Mouse (Mus musculus) E14TG2a.4 (cell line): ENCODE measurements around the gene Adamts14.
A peak's percentile ranks its signal among the peaks of the same experiment; 100 is the strongest.

Source experiments
- H3K27me3 ChIP-seq: 2 replicates; pipeline ENCODE4 v1.6.1; 2014; ENCODE audit warnings: low read length, control low read depth; ENCODE audit not compliant: insufficient read depth
- H3K36me3 ChIP-seq: 2 replicates; pipeline ENCODE4 v1.6.1; 2014; ENCODE audit warnings: low read length, control low read depth; ENCODE audit not compliant: insufficient read depth
- H3K4me1 ChIP-seq: replicated peaks from 2 replicates; pipeline ENCODE4 v1.6.1; 2014; ENCODE audit warnings: low read depth, low read length, control low read depth
- H3K4me3 ChIP-seq: replicated peaks from 2 replicates; pipeline ENCODE4 v1.5.1; 2014; ENCODE audit warnings: mild to moderate bottlenecking, low read length
- H3K9me3 ChIP-seq: 2 replicates; pipeline ENCODE4 v1.6.1; 2014; ENCODE audit warnings: low read length, control low read depth
- CTCF ChIP-seq: conservative IDR thresholded peaks from 2 replicates; pipeline ENCODE4 v1.5.1; 2014; ENCODE audit warnings: low read length
- NANOG ChIP-seq: IDR thresholded peaks from 2 replicates; pipeline ENCODE4 v1.6.1; 2014; ENCODE audit warnings: borderline replicate concordance, low read length, mixed read lengths
- POU5F1 ChIP-seq: IDR thresholded peaks from 2 replicates; pipeline ENCODE4 v1.6.1; 2014; ENCODE audit warnings: low read length, borderline replicate concordance

Gene Adamts14

GRCm38 (mm10) chr10:61212817-61213216, 60.4 kb downstream of the Adamts14 start:
- peak overlapping the region; percentile 55; the same call in 1 of the 2 replicates for H3K4me3 ChIP-seq
- no peak for TF ChIP-seq POU5F1
- H3K9me3 ChIP-seq = no peaks in the 10 kb centered on the region
- H3K4me1 ChIP-seq = peaks cover 41% of the 10 kb centered on the region
- H3K27me3 ChIP-seq = no peaks in the 10 kb centered on the region
- H3K36me3 ChIP-seq = peaks cover 47% of the 10 kb centered on the region

GRCm38 (mm10) chr10:61211743-61212142, 61.5 kb downstream of the Adamts14 start:
- no peak for TF ChIP-seq NANOG
- TF ChIP-seq CTCF = peak; percentile 85
- no peak for TF ChIP-seq POU5F1
- peaks cover 52% of the 10 kb centered on the region for H3K36me3 ChIP-seq

GRCm38 (mm10) chr10:61211105-61211504, 62.1 kb downstream of the Adamts14 start:
- Histone ChIP-seq H3K27me3 (no peaks in the 10 kb centered on the region), H3K4me1 (peaks cover 26% of the 10 kb centered on the region), H3K36me3 (peaks cover 55% of the 10 kb centered on the region), H3K4me3 (peak overlapping the region; percentile 57), H3K9me3 (no peaks in the 10 kb centered on the region)
- TF ChIP-seq CTCF (no peak), NANOG (no peak), POU5F1 (no peak)

More at GRCm38 (mm10) chr10:61211743-61212142, 61.5 kb downstream of the Adamts14 start:
- H3K27me3 ChIP-seq = no peaks in the 10 kb centered on the region
- no peaks in the 10 kb centered on the region for H3K9me3 ChIP-seq
- peaks cover 31% of the 10 kb centered on the region for H3K4me1 ChIP-seq
- H3K4me3 ChIP-seq = peak overlapping the region; percentile 57

- peaks cover 42% of the 10 kb centered on the region for H3K4me1 ChIP-seq
- H3K4me3 ChIP-seq = no peak overlapping the region
- TF ChIP-seq NANOG = no peak
- no peak for TF ChIP-seq CTCF
- no peak for TF ChIP-seq POU5F1
- peaks cover 69% of the 10 kb centered on the region for H3K36me3 ChIP-seq
- no peaks in the 10 kb centered on the region for H3K27me3 ChIP-seq
- no peaks in the 10 kb centered on the region for H3K9me3 ChIP-seq
Observed at GRCm38 (mm10) chr10:61208114-61208684, 65.0 kb downstream of the Adamts14 start.

GRCm38 (mm10) chr10:61203930-61204329, 69.3 kb downstream of the Adamts14 start:
- TF ChIP-seq POU5F1 (no peak), CTCF (no peak), NANOG (no peak)
- H3K36me3 ChIP-seq = peaks cover 73% of the 10 kb centered on the region
- H3K4me1 ChIP-seq = peaks cover 59% of the 10 kb centered on the region
- H3K27me3 ChIP-seq = no peaks in the 10 kb centered on the region
- no peak overlapping the region for H3K4me3 ChIP-seq
- H3K9me3 ChIP-seq = no peaks in the 10 kb centered on the region

GRCm38 (mm10) chr10:61201596-61202318, 71.5 kb downstream of the Adamts14 start:
- H3K27me3 ChIP-seq = no peaks in the 10 kb centered on the region
- H3K4me3 ChIP-seq = peak overlapping the region; percentile 37; the same call in 1 of the 2 replicates
- TF ChIP-seq POU5F1 (no peak), NANOG (no peak), CTCF (no peak)
- H3K4me1 ChIP-seq = peaks cover 63% of the 10 kb centered on the region
- no peaks in the 10 kb centered on the region for H3K9me3 ChIP-seq
- H3K36me3 ChIP-seq = peaks cover 71% of the 10 kb centered on the region

GRCm38 (mm10) chr10:61200998-61201397, 72.2 kb downstream of the Adamts14 start:
- Histone ChIP-seq H3K4me1 (peaks cover 63% of the 10 kb centered on the region), H3K27me3 (no peaks in the 10 kb centered on the region), H3K4me3 (peak overlapping the region; percentile 37; the same call in 1 of the 2 replicates), H3K36me3 (peaks cover 69% of the 10 kb centered on the region), H3K9me3 (no peaks in the 10 kb centered on the region)
- TF ChIP-seq NANOG (no peak), CTCF (no peak), POU5F1 (no peak)

- no peak for TF ChIP-seq POU5F1
- TF ChIP-seq NANOG = no peak
- TF ChIP-seq CTCF = no peak
- Histone ChIP-seq H3K4me1 (peaks cover 62% of the 10 kb centered on the region), H3K27me3 (no peaks in the 10 kb centered on the region), H3K9me3 (no peaks in the 10 kb centered on the region), H3K36me3 (peaks cover 67% of the 10 kb centered on the region), H3K4me3 (no peak overlapping the region)
Observed at GRCm38 (mm10) chr10:61200232-61200820, 72.9 kb downstream of the Adamts14 start.
